Mouse (Mus musculus): ENCODE measurements around the gene Stoml3. TPM values are rescaled to one million over a fixed set of nuclear protein-coding genes. Genes with fewer than 3 reads are reported as not detected.

Gene Stoml3
- total and polyA plus RNA-seq, 3 experiments: not detected

GRCm38 (mm10) chr3:53446801-53447200 lies 41.7 kb upstream of the Stoml3 start:
- dilution Hi-C loops (cut with MboI; ENCODE audit: extremely low pct_ligation_motif_present, extremely low pct_unique_long_range_greater_than_20kb, low sequenced_read_pairs): no loop called here
- TF ChIP-seq TCF12 (IDR thresholded peaks at IDR 0.05; ENCODE audit: low read depth, low read length) (no peak), UBTF (IDR thresholded peaks at IDR 0.05; ENCODE audit: low read depth, low read length) (no peak), GABPA (IDR thresholded peaks at IDR 0.05; ENCODE audit: insufficient replicate concordance, low read depth, low read length) (no peak), ZNF384 (IDR thresholded peaks at IDR 0.05; ENCODE audit: low read depth, low read length) (no peak), NRF1 (IDR thresholded peaks at IDR 0.05; ENCODE audit: low read depth, low read length) (no peak), EP300 (IDR thresholded peaks at IDR 0.05; ENCODE audit: low read length) (no peak), ELF1 (IDR thresholded peaks at IDR 0.05; ENCODE audit: low read depth, low read length) (no peak), HCFC1 (IDR thresholded peaks at IDR 0.05; ENCODE audit: low read depth, low read length) (no peak), PAX5 (IDR thresholded peaks at IDR 0.05; ENCODE audit: low read length) (no peak), SIN3A (IDR thresholded peaks at IDR 0.05; ENCODE audit: low read length) (no peak), JUN (IDR thresholded peaks at IDR 0.05; ENCODE audit: insufficient read depth, low read depth, low read length) (no peak), KAT2A (IDR thresholded peaks at IDR 0.05; ENCODE audit: insufficient replicate concordance, low read length) (no peak)
- Histone ChIP-seq H3K36me3 (replicated peaks in 1 of 2; ENCODE audit: control insufficient read depth in 1 of 2, insufficient read depth in 1 of 2, low read length in 1 of 2) (peaks cover 19 to 40% of the 10 kb centered on the region in 2 experiments), H3K4me1 (ENCODE audit: control insufficient read depth in 1 of 2, insufficient read depth in 2 of 2) (peaks cover 6 to 27% of the 10 kb centered on the region in 2 experiments; a peak in 2 of 4 replicates), H3K9me3 (replicated peaks; ENCODE audit: low read length) (no peaks in the 10 kb centered on the region), H3K4me2 (ENCODE audit: insufficient read depth, low read depth, poor library complexity, severe bottlenecking) (no peak overlapping the region), H3K27ac (ENCODE audit: insufficient read depth, low read depth) (no peak overlapping the region), H3K4me3 (replicated peaks in 1 of 3; ENCODE audit: low read depth in 2 of 3, low read length in 2 of 3, poor library complexity in 1 of 3) (no peak overlapping the region), H3K9ac (ENCODE audit: insufficient read depth, low read depth) (no peak overlapping the region), H3K27me3 (replicated peaks) (no peaks in the 10 kb centered on the region), H3K79me2 (replicated peaks; ENCODE audit: control insufficient read depth, extremely low read depth, insufficient read depth, poor library complexity, severe bottlenecking) (no peaks in the 10 kb centered on the region)
- in situ Hi-C loops (cut with MboI; ENCODE audit: low pct_ligation_motif_present, low pct_unique_long_range_greater_than_20kb, low sequenced_read_pairs): loop anchor here (10.0 kb wide), 1 partner anchor 412 kb away; no protein-coding TSS in a partner anchor
- no peak for DNase-seq (ENCODE audit: extremely low read depth)

GRCm38 (mm10) chr3:53448208-53448607 lies 40.2 kb upstream of the Stoml3 start:
- no peaks in the 10 kb centered on the region for H3K79me2 ChIP-seq (replicated peaks; ENCODE audit: control insufficient read depth, extremely low read depth, insufficient read depth, poor library complexity, severe bottlenecking)
- no peak overlapping the region for H3K27ac ChIP-seq (ENCODE audit: insufficient read depth, low read depth)
- peak; percentile 79 for DNase-seq (ENCODE audit: extremely low read depth)
- no peak overlapping the region for H3K4me2 ChIP-seq (ENCODE audit: insufficient read depth, low read depth, poor library complexity, severe bottlenecking)
- dilution Hi-C loops (cut with MboI; ENCODE audit: extremely low pct_ligation_motif_present, extremely low pct_unique_long_range_greater_than_20kb, low sequenced_read_pairs) (no loop called here), in situ Hi-C loops (cut with MboI; ENCODE audit: low pct_ligation_motif_present, low pct_unique_long_range_greater_than_20kb, low sequenced_read_pairs) (loop anchor here (10.0 kb wide), 1 partner anchor 413 kb away; no protein-coding TSS in a partner anchor)
- H3K4me3 ChIP-seq (replicated peaks in 1 of 3; ENCODE audit: low read depth in 2 of 3, low read length in 2 of 3, poor library complexity in 1 of 3): no peak overlapping the region
- H3K9ac ChIP-seq (ENCODE audit: insufficient read depth, low read depth): no peak overlapping the region
- no peaks in the 10 kb centered on the region for H3K9me3 ChIP-seq (replicated peaks; ENCODE audit: low read length)
- no peaks in the 10 kb centered on the region for H3K27me3 ChIP-seq (replicated peaks)
- no peak for TF ChIP-seq BHLHE40 (IDR thresholded peaks at IDR 0.05; ENCODE audit: low read depth, low read length)
- peak; percentile 48 to 76 for TF ChIP-seq CTCF (conservative IDR thresholded peaks at IDR 0.05 in 1 of 2, IDR thresholded peaks at IDR 0.05 in 1 of 2; ENCODE audit: low read depth in 2 of 2, low read length in 2 of 2)
- peak; percentile 24; the same call in 1 of the 2 replicates for TF ChIP-seq JUND (conservative IDR thresholded peaks at IDR 0.05; ENCODE audit: low read depth, low read length)
- 0 out of 2 replicates have a peak, but pooled peaks have one; percentile 31 for TF ChIP-seq POLR2AphosphoS2 (IDR thresholded peaks at IDR 0.05; ENCODE audit: low read depth, low read length)
- TF ChIP-seq SMC3 (IDR thresholded peaks at IDR 0.05; ENCODE audit: low read depth, low read length): peak; percentile 56
- TF ChIP-seq UBTF (IDR thresholded peaks at IDR 0.05; ENCODE audit: low read depth, low read length): no peak
- peak; percentile 82 for TF ChIP-seq RAD21 (IDR thresholded peaks at IDR 0.05; ENCODE audit: low read depth, low read length)
- H3K36me3 ChIP-seq (replicated peaks in 1 of 2; ENCODE audit: control insufficient read depth in 1 of 2, insufficient read depth in 1 of 2, low read length in 1 of 2): peaks cover 33 to 55% of the 10 kb centered on the region in 2 experiments
- H3K4me1 ChIP-seq (ENCODE audit: control insufficient read depth in 1 of 2, insufficient read depth in 2 of 2): peaks cover 6 to 27% of the 10 kb centered on the region in 2 experiments; a peak in 2 of 4 replicates

Data from CH12.LX (cell line).